Mouse (Mus musculus): ENCODE measurements around the gene Rbms2.

The Rbms2 gene

DNA sequence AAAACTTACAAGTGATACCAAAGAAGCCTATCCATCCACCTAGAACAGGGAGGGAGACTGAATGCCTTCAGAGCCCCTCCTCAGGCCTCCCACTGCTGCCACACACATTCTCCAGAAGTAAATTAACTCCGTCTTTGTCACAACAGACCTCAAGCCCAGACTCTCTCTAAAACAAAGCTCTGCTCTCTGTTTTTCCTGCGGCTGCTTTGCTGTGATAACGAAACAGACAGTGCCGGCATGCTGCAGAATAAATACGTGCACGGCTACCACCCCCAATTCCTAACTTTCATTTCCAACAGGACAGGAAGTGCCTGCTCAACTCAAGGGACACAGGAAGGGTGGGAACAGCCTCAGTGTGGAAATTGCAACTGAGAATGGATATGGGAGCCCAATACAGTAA lies at the start of gene Rbms2:
TSS of gene Rbms2 (minus strand) at position 309 of the 400 bp plus-strand sequence.
- 0 out of 2 replicates have a peak, but pooled peaks have one; percentile 6 for TF ChIP-seq GATA4 (IDR thresholded peaks at IDR 0.05; ENCODE audit: insufficient replicate concordance, low read length)

DNA sequence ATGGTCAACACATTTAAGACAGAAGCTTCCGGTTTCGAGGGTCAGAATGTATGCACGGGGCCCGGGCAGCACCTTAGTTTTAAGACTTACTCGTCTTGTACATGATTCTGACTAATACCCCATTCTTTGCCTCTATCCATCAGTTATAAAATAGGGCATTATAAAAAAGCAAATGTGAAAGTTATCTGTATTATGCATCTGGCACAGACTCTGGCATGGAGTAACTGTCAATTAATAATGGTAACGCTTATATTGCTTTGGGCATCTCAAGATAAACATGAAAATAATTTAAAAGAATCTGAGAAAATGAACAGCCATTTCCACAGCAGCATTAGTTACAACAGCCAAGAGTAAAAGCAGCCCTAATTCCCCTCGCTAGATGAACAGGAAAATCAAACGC lies 47.9 kb upstream of the Rbms2 start:
- no peak for TF ChIP-seq GATA4 (IDR thresholded peaks at IDR 0.05; ENCODE audit: insufficient replicate concordance, low read length)

DNA sequence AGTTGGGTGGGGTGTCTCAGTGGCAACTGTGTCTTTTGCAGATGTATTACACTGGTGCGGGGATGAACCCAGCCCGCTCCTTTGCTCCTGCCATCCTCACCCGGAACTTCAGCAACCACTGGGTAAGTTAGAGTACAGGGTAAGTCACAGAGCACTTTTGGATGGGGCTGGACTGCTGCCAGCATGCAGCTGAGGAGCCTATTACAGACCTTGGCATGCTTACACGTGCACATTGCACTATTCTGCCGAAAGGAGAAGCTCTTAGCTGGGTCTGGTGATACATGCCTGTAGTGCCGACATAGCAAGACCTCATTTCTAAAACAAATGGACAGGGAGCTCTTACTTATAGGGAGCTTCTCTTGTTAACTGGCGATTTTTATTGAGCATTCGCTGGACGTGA lies 47.5 kb upstream of the Rbms2 start:
- no peak for TF ChIP-seq GATA4 (IDR thresholded peaks at IDR 0.05; ENCODE audit: insufficient replicate concordance, low read length)

- TF ChIP-seq GATA4 (IDR thresholded peaks at IDR 0.05; ENCODE audit: insufficient replicate concordance, low read length) = no peak
These were observed 45.4 kb upstream of the Rbms2 start, which contains the start of gene Mip for GRCm38 (mm10) chr10:128225538-128225937. Mip (plus strand) TSS chr10:128225838.

GRCm38 (mm10) chr10:128225064-128225463 lies 45.0 kb upstream of the Rbms2 start:
- no peak for TF ChIP-seq GATA4 (IDR thresholded peaks at IDR 0.05; ENCODE audit: insufficient replicate concordance, low read length)

DNA sequence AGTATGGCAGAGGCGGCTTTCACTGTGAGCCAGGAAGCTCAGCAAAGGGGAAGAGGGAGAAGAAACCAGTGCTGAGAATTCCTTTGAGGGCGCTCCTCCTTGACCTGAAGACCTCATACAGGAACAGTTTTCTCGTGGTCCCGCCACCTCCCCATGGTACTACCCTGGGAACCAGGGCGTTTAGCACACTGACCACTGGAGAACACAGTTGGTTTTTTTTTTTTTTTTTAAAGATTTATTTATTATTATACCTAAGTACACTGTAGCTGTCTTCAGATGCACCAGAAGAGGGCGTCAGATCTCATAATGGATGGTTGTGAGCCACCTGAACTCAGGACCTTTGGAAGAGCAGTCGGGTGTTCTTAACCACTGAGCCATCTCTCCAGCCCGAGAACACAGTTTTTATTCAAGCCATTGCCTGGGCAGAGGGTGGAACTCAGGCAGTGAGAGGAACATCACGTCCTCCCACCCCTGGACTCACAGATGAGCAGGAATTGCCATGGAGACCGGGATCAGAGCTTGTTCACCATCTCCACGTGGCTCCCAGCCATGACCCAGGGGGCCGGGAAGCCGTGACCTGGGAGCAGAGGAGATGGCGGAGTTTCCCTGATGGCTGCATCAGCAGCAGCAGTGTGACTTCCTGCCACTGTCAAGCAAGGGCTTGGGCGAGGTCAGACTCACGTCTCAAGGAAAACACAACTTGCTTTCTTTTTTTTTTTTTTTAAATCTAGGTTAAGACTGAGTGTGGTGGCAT lies 41.6 kb upstream of the Rbms2 start:
- no peak; the same call in 1 of the 2 replicates for TF ChIP-seq GATA4 (IDR thresholded peaks at IDR 0.05; ENCODE audit: insufficient replicate concordance, low read length)

GRCm38 (mm10) chr10:128218387-128219117 lies 38.5 kb upstream of the Rbms2 start:
- TF ChIP-seq GATA4 (IDR thresholded peaks at IDR 0.05; ENCODE audit: insufficient replicate concordance, low read length) = no peak

- TF ChIP-seq GATA4 (IDR thresholded peaks at IDR 0.05; ENCODE audit: insufficient replicate concordance, low read length) = no peak
These were observed 34.9 kb upstream of the Rbms2 start for GRCm38 (mm10) chr10:128214981-128215380.

- no peak for TF ChIP-seq GATA4 (IDR thresholded peaks at IDR 0.05; ENCODE audit: insufficient replicate concordance, low read length)
These were observed 32.8 kb upstream of the Rbms2 start for GRCm38 (mm10) chr10:128212871-128213323.

GRCm38 (mm10) chr10:128212148-128212547 lies 32.1 kb upstream of the Rbms2 start:
- TF ChIP-seq GATA4 (IDR thresholded peaks at IDR 0.05; ENCODE audit: insufficient replicate concordance, low read length) = no peak

DNA sequence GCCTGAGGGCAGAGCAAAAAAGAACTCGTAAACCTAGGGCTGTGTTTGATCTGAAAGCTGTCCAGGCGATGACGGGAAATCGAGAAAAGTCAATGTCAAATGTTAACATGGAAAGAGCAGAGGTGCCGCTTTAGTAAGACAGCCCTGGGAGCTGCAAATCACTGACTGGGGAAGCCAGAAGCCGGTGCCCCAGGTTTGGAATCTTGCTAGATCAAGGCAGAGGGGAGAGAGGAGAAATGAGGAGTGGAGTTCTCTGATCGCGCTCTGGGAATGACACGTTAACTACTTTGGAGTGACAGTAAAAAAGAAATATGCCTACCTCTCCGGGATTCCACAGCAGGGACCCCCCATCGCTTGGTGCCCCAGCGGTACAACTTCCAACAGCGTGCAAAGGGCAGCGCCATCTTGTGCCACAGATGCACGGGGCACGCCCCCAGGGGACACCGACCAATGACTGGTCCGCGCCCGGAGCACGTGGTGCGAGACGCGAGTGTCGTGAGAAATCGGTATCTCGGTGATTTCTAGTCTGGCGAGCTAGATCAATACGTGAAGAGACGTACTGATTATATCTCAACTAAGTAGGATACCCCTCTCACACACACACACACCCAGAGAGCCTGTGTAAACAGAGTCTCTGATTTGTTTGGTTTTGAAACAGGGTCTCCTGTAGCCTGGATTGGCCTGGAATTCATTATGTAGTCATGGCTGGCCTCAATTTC lies 31.5 kb upstream of the Rbms2 start, which contains the start of gene Spryd4:
TSS of gene Spryd4 (minus strand) at position 418 of the 719 bp plus-strand sequence.
- peak; percentile 32; the same call in 1 of the 2 replicates for TF ChIP-seq GATA4 (IDR thresholded peaks at IDR 0.05; ENCODE audit: insufficient replicate concordance, low read length)

DNA sequence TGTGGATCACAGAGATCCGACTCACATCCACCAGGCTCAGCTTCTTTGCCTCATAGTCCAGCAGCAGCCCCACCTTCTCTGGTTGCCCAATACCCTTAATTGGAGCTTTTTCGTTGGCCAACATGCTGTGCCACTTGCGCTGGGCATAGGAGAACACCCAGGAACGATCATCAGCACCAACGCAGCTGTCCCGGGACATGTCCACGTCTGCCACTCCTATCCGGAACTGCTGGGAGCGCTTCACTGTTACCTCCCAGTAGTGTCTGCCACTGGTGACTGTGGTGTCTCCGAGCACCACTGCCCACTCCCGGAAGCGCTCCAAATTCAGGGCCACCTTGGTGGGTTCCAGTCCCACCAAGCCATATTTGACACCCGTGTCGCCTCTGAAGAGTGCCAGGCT lies 30.9 kb upstream of the Rbms2 start:
- TF ChIP-seq GATA4 (IDR thresholded peaks at IDR 0.05; ENCODE audit: insufficient replicate concordance, low read length) = no peak

- no peak for TF ChIP-seq GATA4 (IDR thresholded peaks at IDR 0.05; ENCODE audit: insufficient replicate concordance, low read length)
These were observed 30.0 kb upstream of the Rbms2 start for GRCm38 (mm10) chr10:128210131-128210530.

DNA sequence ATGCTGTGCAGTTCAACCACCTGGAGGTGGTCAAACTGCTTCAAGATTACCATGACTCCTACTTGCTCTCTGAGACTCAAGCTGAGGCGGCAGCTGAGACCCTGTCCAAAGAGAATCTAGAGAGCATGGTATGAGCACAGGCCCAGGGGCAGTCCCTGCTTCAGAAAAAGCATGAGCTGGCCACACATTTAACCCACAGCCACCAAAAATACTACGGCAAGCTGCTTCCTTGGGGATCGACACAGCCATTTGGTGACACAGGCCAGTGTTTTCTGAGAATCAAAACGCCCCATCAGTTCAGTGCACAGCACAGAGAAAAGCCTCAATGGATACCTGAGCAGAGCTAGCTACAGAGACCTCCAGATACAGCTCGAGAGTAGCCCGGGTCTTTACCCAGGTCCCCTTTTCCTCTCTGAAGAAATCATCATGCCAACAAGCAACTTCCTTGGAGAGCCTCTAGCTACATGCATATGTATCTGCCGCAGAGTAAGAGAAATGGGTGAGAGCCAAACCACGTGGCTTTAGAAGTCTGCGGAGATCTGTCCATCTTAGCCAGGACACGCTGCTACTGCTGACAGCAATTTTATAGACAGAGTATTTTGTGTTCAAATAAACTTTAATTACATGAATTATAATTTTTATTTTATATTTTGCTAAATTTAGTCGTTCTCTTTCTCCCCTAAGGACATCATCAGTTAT lies 29.4 kb upstream of the Rbms2 start:
- TF ChIP-seq GATA4 (IDR thresholded peaks at IDR 0.05; ENCODE audit: insufficient replicate concordance, low read length) = no peak

- TF ChIP-seq GATA4 (IDR thresholded peaks at IDR 0.05; ENCODE audit: insufficient replicate concordance, low read length) = no peak
These were observed 28.2 kb upstream of the Rbms2 start for GRCm38 (mm10) chr10:128208326-128208725.

Measured in liver, adult (tissue).